Mouse (Mus musculus) retina, adult 2 months (tissue): ENCODE data around the gene Elavl4.

Experiments
- DNase-seq: peaks from one replicate; pipeline ENCODE4 v3.0.0-alpha.2; 2012; ENCODE audit warnings: low read depth, low spot score

Gene Elavl4

GRCm38 (mm10) chr4:110266804-110267575 is 84.7 kb downstream of the Elavl4 start:
- no peak for DNase-seq

GRCm38 (mm10) chr4:110264345-110264943 is 87.3 kb downstream of the Elavl4 start:
- DNase-seq: no peak

- no peak for DNase-seq
Measured at GRCm38 (mm10) chr4:110257360-110257759, 94.3 kb downstream of the Elavl4 start.

GRCm38 (mm10) chr4:110255617-110256016 is 96.1 kb downstream of the Elavl4 start:
- no peak for DNase-seq

- DNase-seq: no peak
Measured at GRCm38 (mm10) chr4:110250055-110250454, 101.7 kb downstream of the Elavl4 start.

GRCm38 (mm10) chr4:110242879-110243278 is 108.8 kb downstream of the Elavl4 start:
- no peak for DNase-seq

- no peak for DNase-seq
Measured at GRCm38 (mm10) chr4:110234554-110234953, 117.2 kb downstream of the Elavl4 start.

- DNase-seq: no peak
Measured at GRCm38 (mm10) chr4:110232327-110232726, 119.4 kb downstream of the Elavl4 start.

GRCm38 (mm10) chr4:110231799-110232198 is 119.9 kb downstream of the Elavl4 start:
- DNase-seq: no peak

GRCm38 (mm10) chr4:110229652-110230051 is 122.1 kb downstream of the Elavl4 start:
- DNase-seq: no peak

- DNase-seq: no peak
Measured at GRCm38 (mm10) chr4:110229238-110229637, 122.5 kb downstream of the Elavl4 start.

- no peak for DNase-seq
Measured at GRCm38 (mm10) chr4:110227621-110228031, 124.1 kb downstream of the Elavl4 start.

GRCm38 (mm10) chr4:110225492-110225891 is 126.2 kb downstream of the Elavl4 start:
- no peak for DNase-seq

- no peak for DNase-seq
Measured at GRCm38 (mm10) chr4:110218819-110219218, 132.9 kb downstream of the Elavl4 start.

GRCm38 (mm10) chr4:110217553-110217952 is 134.2 kb downstream of the Elavl4 start:
- no peak for DNase-seq

GRCm38 (mm10) chr4:110214543-110214942 is 137.2 kb downstream of the Elavl4 start:
- no peak for DNase-seq

GRCm38 (mm10) chr4:110213666-110214065 is 138.0 kb downstream of the Elavl4 start:
- DNase-seq: no peak

GRCm38 (mm10) chr4:110210246-110210645 is 141.5 kb downstream of the Elavl4 start:
- no peak for DNase-seq

- no peak for DNase-seq
Measured at GRCm38 (mm10) chr4:110209613-110210012, 142.1 kb downstream of the Elavl4 start.

- no peak for DNase-seq
Measured at GRCm38 (mm10) chr4:110201680-110202079, 150.0 kb downstream of the Elavl4 start.

GRCm38 (mm10) chr4:110199897-110200296 is 151.8 kb downstream of the Elavl4 start:
- DNase-seq: no peak

- DNase-seq: no peak
Measured at GRCm38 (mm10) chr4:110198600-110198999, 153.1 kb downstream of the Elavl4 start.

GRCm38 (mm10) chr4:110177263-110177662 is 174.4 kb downstream of the Elavl4 start:
- DNase-seq: no peak
